Mouse (Mus musculus) lung, postnatal 0 days (tissue): ENCODE data around the gene Fbxo42. TPM values are rescaled to one million over a fixed set of nuclear protein-coding genes. Genes with fewer than 3 reads are reported as not detected.

Experiments used
- ATAC-seq: fragments of 200-750 bp; cut with Nextera tagmentation; 2 replicates; pipeline ENCODE4 v1.8.0; 2017; ENCODE audit warnings: moderate library complexity
- DNase-seq: peaks from one replicate; pipeline ENCODE4 v3.0.0-alpha.2; 2016; ENCODE audit warnings: low spot score
- H3K27ac ChIP-seq: fragments of 300-500 bp; sonication (generic); 2 replicates; pipeline ENCODE4 v1.5.1; 2014; ENCODE audit warnings: antibody characterized with exemption, mild to moderate bottlenecking, low read length, mixed read lengths
- H3K27me3 ChIP-seq: fragments of 300-500 bp; sonication (generic); replicated peaks from 2 replicates; pipeline ENCODE4 v1.6.1; 2014; ENCODE audit warnings: low read length, mixed read lengths; ENCODE audit not compliant: insufficient read depth
- H3K36me3 ChIP-seq: fragments of 300-500 bp; sonication (generic); 2 replicates; pipeline ENCODE4 v1.6.1; 2014; ENCODE audit warnings: low read length, mixed read lengths; ENCODE audit not compliant: insufficient read depth
- H3K4me1 ChIP-seq: fragments of 300-500 bp; sonication (generic); 2 replicates; pipeline ENCODE4 v1.6.1; 2014; ENCODE audit warnings: antibody characterized with exemption, low read depth, low read length, mixed read lengths; ENCODE audit not compliant: insufficient read depth
- H3K4me2 ChIP-seq: fragments of 300-500 bp; sonication (generic); replicated peaks from 2 replicates; pipeline ENCODE4 v1.6.1; 2014; ENCODE audit warnings: low read depth, mild to moderate bottlenecking, low read length, moderate library complexity, mixed read lengths
- H3K4me3 ChIP-seq: fragments of 300-500 bp; sonication (generic); 2 replicates; pipeline ENCODE4 v1.5.1; 2014; ENCODE audit warnings: low read depth, low read length
- H3K9ac ChIP-seq: fragments of 300-500 bp; sonication (generic); replicated peaks from 2 replicates; pipeline ENCODE4 v1.6.1; 2014; ENCODE audit warnings: low read depth, mild to moderate bottlenecking
- H3K9me3 ChIP-seq: fragments of 300-500 bp; sonication (generic); 2 replicates; pipeline ENCODE4 v1.6.1; 2016; ENCODE audit warnings: low read length, mixed read lengths
- CTCF ChIP-seq: IDR thresholded peaks from 2 replicates; pipeline ENCODE4 v1.5.1; 2016; ENCODE audit warnings: antibody characterized with exemption, mild to moderate bottlenecking
- EP300 ChIP-seq: IDR thresholded peaks from 2 replicates; pipeline ENCODE4 v1.6.1; 2016; ENCODE audit warnings: antibody characterized with exemption, mild to moderate bottlenecking, control low read depth
- WGBS: fragments of 180-500 bp; shearing (Covaris S2); extraction: QIAGEN DNeasy Blood & Tissue Kit; methylation state at CpG from one replicate; pipeline ENCODE4 v1.1.7; 2014; 5-methylcytosine and 5-hydroxymethylcytosine counted together
- polyA plus RNA-seq: library from polyadenylated mRNA; unstranded; fragments of >200 nt; fragmentation: Nextera tagmentation; extraction: Ambion mirVana; gene quantifications from 2 replicates; pipeline ENCODE4 v1.2.1, GENCODE M21; 2015

Fbxo42 gene
- polyA plus RNA-seq = 11.1 and 12.7 TPM in 2 replicates

GRCm38 (mm10) chr4:141147112-141148008 is at the start of gene Fbxo42:
Gene Fbxo42 (plus strand): TSS chr4:141147913.
- DNase-seq = peak; percentile 96

GRCm38 (mm10) chr4:141098935-141099334 is 48.8 kb upstream of the Fbxo42 start:
- no peak for DNase-seq
- H3K27ac ChIP-seq = no peak overlapping the region
- H3K27me3 ChIP-seq = no peaks in the 10 kb centered on the region
- 70% methylated on average over 4 of the region's 4 CpGs for WGBS
- no peak for TF ChIP-seq CTCF
- TF ChIP-seq EP300 = no peak
- H3K9ac ChIP-seq = no peak overlapping the region
- no peak for ATAC-seq
- H3K4me1 ChIP-seq = no peaks in the 10 kb centered on the region
- H3K9me3 ChIP-seq = no peaks in the 10 kb centered on the region
- H3K4me3 ChIP-seq = no peak overlapping the region
- no peaks in the 10 kb centered on the region for H3K36me3 ChIP-seq
- H3K4me2 ChIP-seq = no peak overlapping the region

More at GRCm38 (mm10) chr4:141147112-141148008, at the start of gene Fbxo42:
- peak within 1 kb of the TSS; percentile 93 for H3K27ac ChIP-seq
- peak within 1 kb of the TSS; percentile 92 for H3K9ac ChIP-seq
- H3K4me1 ChIP-seq = peaks cover 4% of the 10 kb centered on the region; the same call in 1 of the 2 replicates
- 4% methylated on average over 58 of the region's 58 CpGs for WGBS
- ATAC-seq = peak; percentile 94
- H3K9me3 ChIP-seq = no peaks in the 10 kb centered on the region
- peak within 1 kb of the TSS; percentile 99 for H3K4me3 ChIP-seq
- H3K36me3 ChIP-seq = no peaks in the 10 kb centered on the region
- H3K27me3 ChIP-seq = no peaks in the 10 kb centered on the region
- H3K4me2 ChIP-seq = peak within 1 kb of the TSS; percentile 98
- peak; percentile 74 for TF ChIP-seq CTCF
- TF ChIP-seq EP300 = no peak

- H3K36me3 ChIP-seq = no peaks in the 10 kb centered on the region
- no peak for ATAC-seq
Observed at GRCm38 (mm10) chr4:141099956-141100355, 47.8 kb upstream of the Fbxo42 start.

GRCm38 (mm10) chr4:141101291-141101690 is 46.4 kb upstream of the Fbxo42 start:
- WGBS = 95% methylated on average over 9 of the region's 9 CpGs
- no peak for DNase-seq
- Histone ChIP-seq H3K27ac (no peak overlapping the region), H3K4me3 (no peak overlapping the region), H3K36me3 (no peaks in the 10 kb centered on the region), H3K4me1 (no peaks in the 10 kb centered on the region; the same call in 1 of the 2 replicates), H3K4me2 (no peak overlapping the region), H3K9ac (no peak overlapping the region), H3K27me3 (no peaks in the 10 kb centered on the region), H3K9me3 (no peaks in the 10 kb centered on the region)
- TF ChIP-seq EP300 (no peak), CTCF (no peak)
- no peak for ATAC-seq

More at GRCm38 (mm10) chr4:141099956-141100355, 47.8 kb upstream of the Fbxo42 start:
- WGBS = 66% methylated on average over 5 of the region's 5 CpGs
- Histone ChIP-seq H3K4me2 (no peak overlapping the region), H3K27ac (no peak overlapping the region), H3K27me3 (no peaks in the 10 kb centered on the region), H3K9ac (no peak overlapping the region), H3K9me3 (no peaks in the 10 kb centered on the region), H3K4me3 (no peak overlapping the region), H3K4me1 (no peaks in the 10 kb centered on the region)
- TF ChIP-seq CTCF (no peak), EP300 (no peak)
- no peak for DNase-seq

- H3K4me2 ChIP-seq = no peak overlapping the region
- 64% methylated on average over 6 of the region's 6 CpGs for WGBS
- no peaks in the 10 kb centered on the region for H3K27me3 ChIP-seq
- DNase-seq (no peak), ATAC-seq (no peak)
- no peaks in the 10 kb centered on the region for H3K36me3 ChIP-seq
- H3K9me3 ChIP-seq = no peaks in the 10 kb centered on the region
- H3K4me1 ChIP-seq = no peaks in the 10 kb centered on the region; the same call in 1 of the 2 replicates
- TF ChIP-seq CTCF (peak; percentile 73), EP300 (no peak)
- H3K27ac ChIP-seq = no peak overlapping the region
- no peak overlapping the region for H3K4me3 ChIP-seq
- no peak overlapping the region for H3K9ac ChIP-seq
Observed at GRCm38 (mm10) chr4:141101855-141102254, 45.9 kb upstream of the Fbxo42 start.

- DNase-seq = no peak
Observed at GRCm38 (mm10) chr4:141106526-141107183, 41.1 kb upstream of the Fbxo42 start.

More at GRCm38 (mm10) chr4:141106526-141107183, 41.1 kb upstream of the Fbxo42 start:
- no peak for TF ChIP-seq CTCF
- TF ChIP-seq EP300 = no peak
- Histone ChIP-seq H3K27ac (no peak overlapping the region), H3K36me3 (no peaks in the 10 kb centered on the region), H3K9me3 (no peaks in the 10 kb centered on the region), H3K9ac (no peak overlapping the region), H3K4me2 (no peak overlapping the region), H3K4me1 (no peaks in the 10 kb centered on the region; the same call in 1 of the 2 replicates), H3K4me3 (no peak overlapping the region), H3K27me3 (no peaks in the 10 kb centered on the region)
- WGBS = 81% methylated on average over 16 of the region's 16 CpGs
- ATAC-seq = no peak
